Mouse (Mus musculus): ENCODE measurements around the gene Klhdc10. TPM values are rescaled to one million over a fixed set of nuclear protein-coding genes. Genes with fewer than 3 reads are reported as not detected.

Gene Klhdc10
- polyA plus RNA-seq, 1 experiment from 2014 or later: 19.2 TPM

GRCm38 (mm10) chr6:30409399-30410093 lies 7.9 kb downstream of the Klhdc10 start:
- ATAC-seq (replicated peaks; ENCODE audit: low FRiP score): no peak
- WGBS: 86% methylated on average over 7 of the region's 7 CpGs
- no peak overlapping the region for H3K4me2 ChIP-seq
- DNase-seq (ENCODE audit: low spot score): no peak
- no peaks in the 10 kb centered on the region for H3K9me3 ChIP-seq (ENCODE audit: control insufficient read depth, low read length)
- no peak overlapping the region for H3K4me3 ChIP-seq (ENCODE audit: low read depth, low read length)
- H3K27ac ChIP-seq (ENCODE audit: low read depth, low read length): no peak overlapping the region
- peaks cover 7% of the 10 kb centered on the region for H3K4me1 ChIP-seq (replicated peaks; ENCODE audit: control insufficient read depth, insufficient read depth, low read length)
- no peaks in the 10 kb centered on the region for H3K27me3 ChIP-seq (replicated peaks; ENCODE audit: control insufficient read depth, insufficient read depth, low read length)
- H3K36me3 ChIP-seq (ENCODE audit: control insufficient read depth, insufficient read depth, low read length): no peaks in the 10 kb centered on the region
- H3K9ac ChIP-seq (ENCODE audit: low read depth, low read length): no peak overlapping the region

DNA sequence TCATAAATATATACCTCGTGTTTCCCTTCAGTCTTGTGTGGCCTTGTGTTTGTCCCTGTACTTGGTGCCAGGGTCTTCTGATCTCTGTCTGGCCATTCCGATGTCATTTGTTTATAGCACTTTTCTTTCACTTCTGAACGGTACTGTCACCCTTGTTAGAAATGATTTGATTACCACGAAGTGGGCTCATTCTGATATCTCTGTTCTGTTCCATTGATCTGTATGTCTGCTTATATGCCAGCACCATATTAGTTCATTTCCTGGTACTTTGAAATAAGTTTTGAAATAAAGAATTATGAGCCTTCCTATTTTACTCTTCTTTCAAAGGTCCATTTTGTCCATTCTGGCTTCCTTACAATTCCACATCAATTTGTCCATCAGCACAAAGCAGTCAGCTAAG lies 9.6 kb downstream of the Klhdc10 start:
- no peak overlapping the region for H3K4me2 ChIP-seq
- DNase-seq (ENCODE audit: low spot score): no peak
- WGBS: 75% methylated on average over 4 of the region's 4 CpGs
- H3K27ac ChIP-seq (ENCODE audit: low read depth, low read length): no peak overlapping the region
- peaks cover 7% of the 10 kb centered on the region for H3K4me1 ChIP-seq (replicated peaks; ENCODE audit: control insufficient read depth, insufficient read depth, low read length)
- no peak overlapping the region for H3K9ac ChIP-seq (ENCODE audit: low read depth, low read length)
- H3K4me3 ChIP-seq (ENCODE audit: low read depth, low read length): no peak overlapping the region
- ATAC-seq (replicated peaks; ENCODE audit: low FRiP score): no peak
- no peaks in the 10 kb centered on the region for H3K9me3 ChIP-seq (ENCODE audit: control insufficient read depth, low read length)
- H3K27me3 ChIP-seq (replicated peaks; ENCODE audit: control insufficient read depth, insufficient read depth, low read length): no peaks in the 10 kb centered on the region
- H3K36me3 ChIP-seq (ENCODE audit: control insufficient read depth, insufficient read depth, low read length): no peaks in the 10 kb centered on the region

DNA sequence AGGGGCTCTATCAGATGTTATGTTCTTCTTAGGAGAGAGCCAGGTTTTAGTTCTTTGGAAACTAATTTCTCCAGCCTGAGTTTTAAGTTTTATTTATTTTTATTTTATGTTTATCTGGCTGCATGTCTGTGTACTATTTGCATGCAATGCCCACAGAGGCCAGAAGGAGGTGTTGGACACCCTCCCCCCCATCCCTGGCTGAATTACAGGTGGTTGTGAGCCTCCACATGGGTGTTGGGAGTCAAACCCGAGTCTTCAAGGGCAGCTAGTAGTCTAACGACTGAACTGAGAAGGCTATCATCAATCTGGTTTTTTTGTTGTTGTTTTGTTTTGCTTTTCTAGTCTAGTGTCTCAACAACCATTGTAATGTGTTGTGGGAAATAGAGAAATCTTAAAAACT lies 14.5 kb downstream of the Klhdc10 start:
- Histone ChIP-seq H3K4me1 (replicated peaks; ENCODE audit: control insufficient read depth, insufficient read depth, low read length) (no peaks in the 10 kb centered on the region), H3K36me3 (ENCODE audit: control insufficient read depth, insufficient read depth, low read length) (peaks cover 4% of the 10 kb centered on the region; the same call in 1 of the 2 replicates), H3K4me2 (no peak overlapping the region), H3K27ac (ENCODE audit: low read depth, low read length) (no peak overlapping the region), H3K9ac (ENCODE audit: low read depth, low read length) (no peak overlapping the region), H3K4me3 (ENCODE audit: low read depth, low read length) (no peak overlapping the region), H3K27me3 (replicated peaks; ENCODE audit: control insufficient read depth, insufficient read depth, low read length) (no peaks in the 10 kb centered on the region), H3K9me3 (ENCODE audit: control insufficient read depth, low read length) (no peaks in the 10 kb centered on the region)
- DNase-seq (ENCODE audit: low spot score) (no peak), ATAC-seq (replicated peaks; ENCODE audit: low FRiP score) (no peak)
- 84% methylated on average over 2 of the region's 2 CpGs for WGBS

DNA sequence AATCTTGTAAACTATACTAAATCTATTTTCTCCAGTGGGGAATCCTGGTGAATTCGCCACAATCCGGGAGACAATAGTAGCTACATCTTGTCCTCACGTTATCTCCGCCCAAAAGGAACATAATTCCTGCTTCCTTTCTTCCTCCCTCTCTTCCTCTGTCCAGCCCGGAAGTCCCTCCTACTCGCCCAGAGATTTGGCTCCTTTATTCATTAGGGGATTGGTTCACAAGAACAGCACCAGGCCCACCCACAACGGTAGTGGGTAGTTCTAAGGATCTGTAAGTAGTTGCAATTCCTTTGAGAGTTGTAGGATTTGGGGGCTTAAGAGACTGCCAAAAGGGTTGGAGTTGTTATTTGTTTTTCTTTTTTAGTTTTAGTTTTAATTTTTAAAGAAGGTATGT lies 15.1 kb downstream of the Klhdc10 start:
- no peaks in the 10 kb centered on the region for H3K9me3 ChIP-seq (ENCODE audit: control insufficient read depth, low read length)
- no peak for ATAC-seq (replicated peaks; ENCODE audit: low FRiP score)
- H3K27me3 ChIP-seq (replicated peaks; ENCODE audit: control insufficient read depth, insufficient read depth, low read length): no peaks in the 10 kb centered on the region
- 87% methylated on average over 7 of the region's 7 CpGs for WGBS
- peaks cover 7% of the 10 kb centered on the region; the same call in 1 of the 2 replicates for H3K36me3 ChIP-seq (ENCODE audit: control insufficient read depth, insufficient read depth, low read length)
- no peak overlapping the region for H3K27ac ChIP-seq (ENCODE audit: low read depth, low read length)
- no peak overlapping the region for H3K9ac ChIP-seq (ENCODE audit: low read depth, low read length)
- DNase-seq (ENCODE audit: low spot score): no peak
- H3K4me3 ChIP-seq (ENCODE audit: low read depth, low read length): no peak overlapping the region
- no peaks in the 10 kb centered on the region for H3K4me1 ChIP-seq (replicated peaks; ENCODE audit: control insufficient read depth, insufficient read depth, low read length)
- H3K4me2 ChIP-seq: no peak overlapping the region

GRCm38 (mm10) chr6:30432461-30433192 lies 31.0 kb downstream of the Klhdc10 start:
- no peak overlapping the region for H3K27ac ChIP-seq (ENCODE audit: low read depth, low read length)
- ATAC-seq (replicated peaks; ENCODE audit: low FRiP score): no peak
- no peak overlapping the region for H3K9ac ChIP-seq (ENCODE audit: low read depth, low read length)
- H3K27me3 ChIP-seq (replicated peaks; ENCODE audit: control insufficient read depth, insufficient read depth, low read length): no peaks in the 10 kb centered on the region
- peaks cover 2% of the 10 kb centered on the region; the same call in 1 of the 2 replicates for H3K36me3 ChIP-seq (ENCODE audit: control insufficient read depth, insufficient read depth, low read length)
- WGBS: 67% methylated on average over 3 of the region's 3 CpGs
- H3K4me1 ChIP-seq (replicated peaks; ENCODE audit: control insufficient read depth, insufficient read depth, low read length): peaks cover 2% of the 10 kb centered on the region; the same call in 1 of the 2 replicates
- H3K9me3 ChIP-seq (ENCODE audit: control insufficient read depth, low read length): no peaks in the 10 kb centered on the region
- no peak for DNase-seq (ENCODE audit: low spot score)
- H3K4me2 ChIP-seq: no peak overlapping the region
- H3K4me3 ChIP-seq (ENCODE audit: low read depth, low read length): no peak overlapping the region

- H3K36me3 ChIP-seq (ENCODE audit: control insufficient read depth, insufficient read depth, low read length): peaks cover 6% of the 10 kb centered on the region
- no peak overlapping the region for H3K9ac ChIP-seq (ENCODE audit: low read depth, low read length)
- WGBS: 94% methylated on average over 3 of the region's 3 CpGs
- H3K4me1 ChIP-seq (replicated peaks; ENCODE audit: control insufficient read depth, insufficient read depth, low read length): no peaks in the 10 kb centered on the region
- DNase-seq (ENCODE audit: low spot score) (no peak), ATAC-seq (replicated peaks; ENCODE audit: low FRiP score) (no peak)
- H3K4me2 ChIP-seq: no peak overlapping the region
- H3K4me3 ChIP-seq (ENCODE audit: low read depth, low read length): no peak overlapping the region
- H3K27ac ChIP-seq (ENCODE audit: low read depth, low read length): no peak overlapping the region
- no peaks in the 10 kb centered on the region for H3K27me3 ChIP-seq (replicated peaks; ENCODE audit: control insufficient read depth, insufficient read depth, low read length)
- H3K9me3 ChIP-seq (ENCODE audit: control insufficient read depth, low read length): no peaks in the 10 kb centered on the region
These were observed 34.8 kb downstream of the Klhdc10 start for GRCm38 (mm10) chr6:30436476-30436875.

DNA sequence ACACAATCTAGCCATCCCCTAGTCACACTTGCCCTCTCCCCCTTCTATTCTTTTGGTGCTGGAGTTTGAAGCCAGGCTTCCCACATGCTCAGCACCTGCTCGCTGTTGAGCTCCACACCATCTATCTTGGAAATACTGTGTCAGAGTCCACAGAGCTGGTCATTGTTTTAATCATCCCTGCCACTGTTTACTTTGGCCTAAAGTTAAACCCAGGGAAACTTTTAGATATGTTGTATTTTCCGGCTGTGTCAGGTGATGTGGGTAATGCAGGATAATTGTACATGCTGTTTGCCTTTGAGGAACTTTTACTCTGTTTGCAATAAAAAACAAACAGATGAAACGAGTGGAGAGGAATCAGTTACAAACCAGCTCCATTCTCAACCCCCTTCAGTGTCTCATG lies 35.4 kb downstream of the Klhdc10 start:
- no peak for ATAC-seq (replicated peaks; ENCODE audit: low FRiP score)

DNA sequence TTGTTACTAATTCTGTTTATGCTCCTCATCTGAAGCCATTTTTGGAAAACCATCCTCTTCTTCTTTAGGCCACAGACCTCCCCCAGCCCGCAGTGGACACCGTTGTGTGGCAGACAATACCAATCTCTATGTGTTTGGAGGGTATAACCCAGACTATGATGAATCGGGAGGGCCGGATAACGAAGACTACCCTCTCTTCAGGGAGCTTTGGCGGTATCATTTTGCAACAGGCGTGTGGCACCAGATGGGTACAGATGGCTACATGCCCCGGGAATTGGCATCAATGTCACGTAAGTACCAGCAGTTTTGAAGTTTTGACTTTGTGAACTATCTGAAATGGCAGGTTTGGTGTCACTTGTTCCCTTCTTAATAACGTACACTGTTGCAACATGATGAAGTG lies 37.9 kb downstream of the Klhdc10 start:
- Histone ChIP-seq H3K27me3 (replicated peaks; ENCODE audit: control insufficient read depth, insufficient read depth, low read length) (no peaks in the 10 kb centered on the region), H3K36me3 (ENCODE audit: control insufficient read depth, insufficient read depth, low read length) (peaks cover 27% of the 10 kb centered on the region), H3K4me1 (replicated peaks; ENCODE audit: control insufficient read depth, insufficient read depth, low read length) (no peaks in the 10 kb centered on the region; the same call in 1 of the 2 replicates), H3K4me2 (no peak overlapping the region), H3K9ac (ENCODE audit: low read depth, low read length) (no peak overlapping the region), H3K9me3 (ENCODE audit: control insufficient read depth, low read length) (no peaks in the 10 kb centered on the region), H3K27ac (ENCODE audit: low read depth, low read length) (no peak overlapping the region), H3K4me3 (ENCODE audit: low read depth, low read length) (no peak overlapping the region)
- ATAC-seq (replicated peaks; ENCODE audit: low FRiP score) (no peak), DNase-seq (ENCODE audit: low spot score) (no peak)
- WGBS: 93% methylated on average over 10 of the region's 10 CpGs

More for the DNA sequence above, 35.4 kb downstream of the Klhdc10 start:
- H3K36me3 ChIP-seq (ENCODE audit: control insufficient read depth, insufficient read depth, low read length): peaks cover 11% of the 10 kb centered on the region
- WGBS: 72% methylated on average over 3 of the region's 3 CpGs
- no peak overlapping the region for H3K4me3 ChIP-seq (ENCODE audit: low read depth, low read length)
- no peak overlapping the region for H3K27ac ChIP-seq (ENCODE audit: low read depth, low read length)
- H3K27me3 ChIP-seq (replicated peaks; ENCODE audit: control insufficient read depth, insufficient read depth, low read length): no peaks in the 10 kb centered on the region
- H3K4me1 ChIP-seq (replicated peaks; ENCODE audit: control insufficient read depth, insufficient read depth, low read length): no peaks in the 10 kb centered on the region
- no peak for DNase-seq (ENCODE audit: low spot score)
- no peak overlapping the region for H3K4me2 ChIP-seq
- H3K9ac ChIP-seq (ENCODE audit: low read depth, low read length): no peak overlapping the region
- H3K9me3 ChIP-seq (ENCODE audit: control insufficient read depth, low read length): no peaks in the 10 kb centered on the region

GRCm38 (mm10) chr6:30456991-30457390 lies 55.3 kb downstream of the Klhdc10 start:
- Histone ChIP-seq H3K27me3 (replicated peaks; ENCODE audit: control insufficient read depth, insufficient read depth, low read length) (no peaks in the 10 kb centered on the region), H3K27ac (ENCODE audit: low read depth, low read length) (no peak overlapping the region), H3K9ac (ENCODE audit: low read depth, low read length) (no peak overlapping the region), H3K4me3 (ENCODE audit: low read depth, low read length) (no peak overlapping the region), H3K4me1 (replicated peaks; ENCODE audit: control insufficient read depth, insufficient read depth, low read length) (peaks cover 25% of the 10 kb centered on the region), H3K9me3 (ENCODE audit: control insufficient read depth, low read length) (no peaks in the 10 kb centered on the region), H3K36me3 (ENCODE audit: control insufficient read depth, insufficient read depth, low read length) (peaks cover 7% of the 10 kb centered on the region; the same call in 1 of the 2 replicates), H3K4me2 (no peak overlapping the region)
- WGBS: 92% methylated on average over 7 of the region's 7 CpGs
- DNase-seq (ENCODE audit: low spot score) (no peak), ATAC-seq (replicated peaks; ENCODE audit: low FRiP score) (no peak)

Data from liver, embryonic 11.5 days (tissue).